Mouse (Mus musculus): Measurements from ENCODE around the gene Rab3il1. TPM values are rescaled to one million over a fixed set of nuclear protein-coding genes. Genes with fewer than 3 reads are reported as not detected.

The Rab3il1 gene
- total and polyA plus RNA-seq, 3 experiments, result 4.1 to 10.3 (median 9.1) TPM

Other genes starting within 250 kb of the Rab3il1 start
- gene Scgb2a2, start 154.1 kb upstream of the Rab3il1 start, total RNA-seq (2021), result not detected
- not detected in 2 replicates for gene Scgb2a2, start 154.1 kb upstream of the Rab3il1 start, polyA plus RNA-seq (2012; rRNA removed)
- 10 to 100 TPM in 1 of 2 experiments, 1 to 10 TPM in 1; 9.4 to 11.1 TPM for gene Incenp, start 102.1 kb upstream of the Rab3il1 start, total RNA-seq (2021)
- 4.1 and 5.1 TPM in 2 replicates for gene Incenp, start 102.1 kb upstream of the Rab3il1 start, polyA plus RNA-seq (2012; rRNA removed)
- 1,000 to 10,000 TPM; 3,718 to 3,915 TPM for gene Fth1, start 21.1 kb upstream of the Rab3il1 start, total RNA-seq (2021)
- gene Fth1, start 21.1 kb upstream of the Rab3il1 start, polyA plus RNA-seq (2012; rRNA removed), result 39,639 and 47,224 TPM in 2 replicates
- under 1 TPM; 0.17 to 0.62 TPM for gene Best1, start within 50 bp of the Rab3il1 start, total RNA-seq (2021)
- gene Best1, start within 50 bp of the Rab3il1 start, polyA plus RNA-seq (2012; rRNA removed), result 0.16 and 0.46 TPM in 2 replicates
- gene Fads3, start 39.9 kb downstream of the Rab3il1 start, total RNA-seq (2021), result 10 to 100 TPM; 13.3 to 17.6 TPM
- 57.7 and 61.3 TPM in 2 replicates for gene Fads3, start 39.9 kb downstream of the Rab3il1 start, polyA plus RNA-seq (2012; rRNA removed)
- gene Fads2, start 100.1 kb downstream of the Rab3il1 start, total RNA-seq (2021), result 1,000 to 10,000 TPM; 1,573 to 1,677 TPM
- gene Fads2, start 100.1 kb downstream of the Rab3il1 start, polyA plus RNA-seq (2012; rRNA removed), result 836 and 1,349 TPM in 2 replicates
- gene Fads1, start 181.2 kb downstream of the Rab3il1 start, total RNA-seq (2021), result 1,000 to 10,000 TPM in 1 of 2 experiments, 100 to 1,000 TPM in 1; 745 to 1,239 TPM
- 203 and 332 TPM in 2 replicates for gene Fads1, start 181.2 kb downstream of the Rab3il1 start, polyA plus RNA-seq (2012; rRNA removed)
- 100 to 1,000 TPM; 180 to 185 TPM for gene Tmem258, start 202.3 kb downstream of the Rab3il1 start, total RNA-seq (2021)
- gene Tmem258, start 202.3 kb downstream of the Rab3il1 start, polyA plus RNA-seq (2012; rRNA removed), result 81.8 and 98.2 TPM in 2 replicates
- gene Fen1, start 202.5 kb downstream of the Rab3il1 start, total RNA-seq (2021), result 10 to 100 TPM in 1 of 2 experiments, 1 to 10 TPM in 1; 8.6 to 10.9 TPM
- 4.6 and 7.0 TPM in 2 replicates for gene Fen1, start 202.5 kb downstream of the Rab3il1 start, polyA plus RNA-seq (2012; rRNA removed)
- 1 to 10 TPM; 2.3 to 2.7 TPM for gene Myrf, start 239.1 kb downstream of the Rab3il1 start, total RNA-seq (2021)
- 2.5 and 3.1 TPM in 2 replicates for gene Myrf, start 239.1 kb downstream of the Rab3il1 start, polyA plus RNA-seq (2012; rRNA removed)